Mouse (Mus musculus) spleen, adult 12 weeks (tissue): ENCODE measurements around the gene Gm11444.

ENCODE experiments used
- DNase-seq: peaks from one replicate; pipeline ENCODE4 v3.0.0; 2022; ENCODE audit warnings: low spot score

Gene Gm11444

GRCm38 (mm10) chr11:85857997-85858698 is 8.0 kb upstream of the Gm11444 start:
- no peak for DNase-seq

- no peak for DNase-seq
Measured at GRCm38 (mm10) chr11:85850758-85851157, 625 bp upstream of the Gm11444 start.

GRCm38 (mm10) chr11:85849037-85849436 is 1.1 kb downstream of the Gm11444 start:
- no peak for DNase-seq

- DNase-seq, result no peak
Measured at GRCm38 (mm10) chr11:85846509-85846908, 3.6 kb downstream of the Gm11444 start.

GRCm38 (mm10) chr11:85845921-85846320 is 4.2 kb downstream of the Gm11444 start:
- DNase-seq, result no peak

GRCm38 (mm10) chr11:85844971-85845370 is 5.2 kb downstream of the Gm11444 start:
- no peak for DNase-seq

GRCm38 (mm10) chr11:85844144-85844965 is 5.8 kb downstream of the Gm11444 start:
- peak; percentile 48 for DNase-seq

- DNase-seq, result peak; percentile 50
Measured at GRCm38 (mm10) chr11:85843347-85843692, 6.8 kb downstream of the Gm11444 start.

- no peak for DNase-seq
Measured at GRCm38 (mm10) chr11:85842596-85843346, 7.4 kb downstream of the Gm11444 start.

- no peak for DNase-seq
Measured at GRCm38 (mm10) chr11:85841980-85842379, 8.2 kb downstream of the Gm11444 start.

- no peak for DNase-seq
Measured at GRCm38 (mm10) chr11:85841211-85841681, 8.9 kb downstream of the Gm11444 start.

- no peak for DNase-seq
Measured at GRCm38 (mm10) chr11:85840803-85841145, 9.4 kb downstream of the Gm11444 start.

GRCm38 (mm10) chr11:85840031-85840802 is 9.9 kb downstream of the Gm11444 start:
- no peak for DNase-seq

GRCm38 (mm10) chr11:85839258-85840030 is 10.7 kb downstream of the Gm11444 start:
- DNase-seq, result no peak

GRCm38 (mm10) chr11:85838424-85839257 is 11.5 kb downstream of the Gm11444 start:
- no peak for DNase-seq

GRCm38 (mm10) chr11:85837648-85838423 is 12.3 kb downstream of the Gm11444 start:
- no peak for DNase-seq

GRCm38 (mm10) chr11:85837291-85837647 is 12.9 kb downstream of the Gm11444 start:
- no peak for DNase-seq

GRCm38 (mm10) chr11:85836523-85837290 is 13.4 kb downstream of the Gm11444 start:
- DNase-seq, result no peak
